Mouse (Mus musculus) thymus, adult 2 months (tissue): Measurements from ENCODE around the gene B230307C23Rik. TPM values are rescaled to one million over a fixed set of nuclear protein-coding genes. Genes with fewer than 3 reads are reported as not detected.

Experiments
- polyA plus RNA-seq: library from polyadenylated mRNA; depleted of rRNA; stranded (reverse); fragments of >200 nt; gene quantifications from 2 replicates; pipeline ENCODE4 v1.2.3, GENCODE M21; 2012; rRNA removed

B230307C23Rik gene
- polyA plus RNA-seq, 1 experiment, result 9.9 TPM

Other genes starting within 250 kb of the B230307C23Rik start
- 4.8 and 5.4 TPM in 2 replicates for gene Ripk4, start 233.5 kb upstream of the B230307C23Rik start, polyA plus RNA-seq
- gene Prdm15, start 145.5 kb upstream of the B230307C23Rik start, polyA plus RNA-seq, result 37.9 and 44.0 TPM in 2 replicates
- gene C2cd2, start 34.7 kb upstream of the B230307C23Rik start, polyA plus RNA-seq, result 11.7 and 13.6 TPM in 2 replicates
- gene Zbtb21, start 34.7 kb upstream of the B230307C23Rik start, polyA plus RNA-seq, result 17.8 and 19.1 TPM in 2 replicates
- gene A630089N07Rik, start 85.1 kb downstream of the B230307C23Rik start, polyA plus RNA-seq, result 3.0 and 3.7 TPM in 2 replicates